In genomic region chrX:95969116-95969515, GRCm38 (mm10) we compare ENCODE assay signal across 8 mouse cellular contexts. TPM values are rescaled to one million over a fixed set of nuclear protein-coding genes. Genes with fewer than 3 reads are reported as not detected.
DNase-seq lines count a peak whose midpoint lies in the region; ATAC-seq and TF ChIP-seq lines count a peak whose summit lies in the region.

No protein-coding gene starts in this region.

- WGBS in stomach, embryonic 14.5 days: 38% methylated on average over 6 of the region's 6 CpGs
- 51% methylated on average over 6 of the region's 6 CpGs for WGBS in stomach, postnatal 0 days
- WGBS in limb, embryonic 15.5 days: 63% methylated on average over 5 of the region's 6 CpGs

- no peak overlapping the region for H3K4me3 ChIP-seq in stomach, embryonic 14.5 days (ENCODE audit: low read depth, low read length)
- no peak overlapping the region for H3K4me3 ChIP-seq in stomach, postnatal 0 days (ENCODE audit: low read depth, low read length)
- H3K4me3 ChIP-seq in limb, embryonic 15.5 days: no peak overlapping the region

- H3K9ac ChIP-seq in stomach, embryonic 14.5 days (replicated peaks; ENCODE audit: low read depth, low read length): no peak overlapping the region
- no peak overlapping the region for H3K9ac ChIP-seq in stomach, postnatal 0 days (ENCODE audit: low read length)
- H3K9ac ChIP-seq in limb, embryonic 15.5 days: no peak overlapping the region

- no peak for TF ChIP-seq CTCF in stomach, postnatal 0 days (IDR thresholded peaks at IDR 0.05; ENCODE audit: low read depth)

- no peaks in the 10 kb centered on the region for H3K9me3 ChIP-seq in stomach, embryonic 14.5 days (ENCODE audit: control insufficient read depth, low read depth, low read length)
- no peaks in the 10 kb centered on the region for H3K9me3 ChIP-seq in stomach, postnatal 0 days (ENCODE audit: control insufficient read depth, low read length)
- no peaks in the 10 kb centered on the region for H3K9me3 ChIP-seq in limb, embryonic 15.5 days

- ATAC-seq in stomach, embryonic 14.5 days (ENCODE audit: insufficient number of reproducible peaks, insufficient read depth, low FRiP score, low read depth): 0 out of 2 replicates have a peak, but pooled peaks have one; percentile 0
- ATAC-seq in stomach, postnatal 0 days (ENCODE audit: low FRiP score, low TSS enrichment): no peak
- peak; percentile 30; the same call in 1 of the 2 replicates for ATAC-seq in limb, embryonic 15.5 days (ENCODE audit: insufficient number of reproducible peaks, low FRiP score, low TSS enrichment, low read depth)

- H3K36me3 ChIP-seq in stomach, embryonic 14.5 days (ENCODE audit: control insufficient read depth, insufficient read depth, low read length): no peaks in the 10 kb centered on the region
- H3K36me3 ChIP-seq in stomach, postnatal 0 days (ENCODE audit: control insufficient read depth, insufficient read depth, low read length): no peaks in the 10 kb centered on the region
- no peaks in the 10 kb centered on the region for H3K36me3 ChIP-seq in limb, embryonic 15.5 days

- H3K4me1 ChIP-seq in stomach, embryonic 14.5 days (ENCODE audit: control insufficient read depth, insufficient read depth, low read length): no peaks in the 10 kb centered on the region
- no peaks in the 10 kb centered on the region for H3K4me1 ChIP-seq in stomach, postnatal 0 days (replicated peaks; ENCODE audit: control insufficient read depth, insufficient read depth)
- no peaks in the 10 kb centered on the region for H3K4me1 ChIP-seq in limb, embryonic 15.5 days

- no peaks in the 10 kb centered on the region for H3K27me3 ChIP-seq in stomach, embryonic 14.5 days (ENCODE audit: control insufficient read depth, insufficient read depth, low read length)
- no peaks in the 10 kb centered on the region for H3K27me3 ChIP-seq in stomach, postnatal 0 days (ENCODE audit: control insufficient read depth, insufficient read depth, low read length)
- no peaks in the 10 kb centered on the region for H3K27me3 ChIP-seq in limb, embryonic 15.5 days

- TF ChIP-seq EP300 in stomach, postnatal 0 days (optimal IDR thresholded peaks at IDR 0.05): no peak

- H3K27ac ChIP-seq in stomach, embryonic 14.5 days (ENCODE audit: low read length): no peak overlapping the region
- H3K27ac ChIP-seq in stomach, postnatal 0 days (replicated peaks): no peak overlapping the region
- H3K27ac ChIP-seq in limb, embryonic 15.5 days: no peak overlapping the region

- no peak overlapping the region for H3K4me2 ChIP-seq in stomach, embryonic 14.5 days (replicated peaks; ENCODE audit: low read depth, low read length)
- H3K4me2 ChIP-seq in stomach, postnatal 0 days (replicated peaks; ENCODE audit: low read depth): no peak overlapping the region
- H3K4me2 ChIP-seq in limb, embryonic 15.5 days: peak overlapping the region; percentile 52; the same call in 1 of the 2 replicates

- peak; percentile 57 for DNase-seq in cerebellum, adult 9-11 months
- DNase-seq in cerebellum, postnatal 4 days (ENCODE audit: low spot score in 2 of 2): no peak
- DNase-seq in stomach, postnatal 0 days (ENCODE audit: low spot score): no peak
- no peak for DNase-seq in frontal cortex, postnatal 25 days (ENCODE audit: low spot score in 2 of 2)
- DNase-seq in lung, postnatal 10 days: no peak
- DNase-seq in layer of hippocampus, adult 9-10 months (ENCODE audit: low spot score): no peak

RNA-seq across cellular contexts. Expression of gene Las1l, which starts 12.4 kb away (rescaled TPM):
- polyA plus RNA-seq in stomach, embryonic 14.5 days (2014; fragmentation: Nextera tagmentation; extraction: Ambion mirVana): 36.6 and 39.6 TPM in 2 replicates
- polyA plus RNA-seq in stomach, postnatal 0 days (2015; fragmentation: Nextera tagmentation; extraction: Ambion mirVana): 33.7 and 35.8 TPM in 2 replicates
- 54.2 and 55.2 TPM in 2 replicates for polyA plus RNA-seq in limb, embryonic 15.5 days (2015; fragmentation: Nextera tagmentation; extraction: Ambion mirVana)
